In the genomic region with DNA sequence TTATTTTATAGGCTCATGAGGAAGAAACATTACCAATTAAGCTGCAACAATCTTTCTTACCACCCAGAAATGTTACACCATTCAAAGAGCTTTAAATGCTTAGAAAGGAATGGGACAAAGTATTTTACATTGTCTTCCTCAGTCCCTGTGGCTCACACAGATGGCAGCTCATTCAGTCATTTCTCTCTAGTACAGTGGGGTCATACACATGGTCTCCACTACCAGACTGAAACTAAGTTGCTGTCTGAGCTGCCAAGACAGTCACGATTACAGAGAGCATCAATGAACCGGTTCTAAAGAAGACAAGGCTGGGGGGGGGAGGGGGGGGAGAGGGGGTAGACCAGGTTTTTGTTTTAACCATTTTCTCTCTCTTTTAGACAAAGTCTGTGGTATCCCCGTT, we compare ENCODE assay signal across 37 mouse cellular contexts. TPM values are rescaled to one million over a fixed set of nuclear protein-coding genes. Genes with fewer than 3 reads are reported as not detected.
DNase-seq lines count a peak whose midpoint lies in the region; ATAC-seq lines count a peak whose summit lies in the region.
"Had no signal": no experiment of that assay in that cellular context is flagged by ENCODE, and none has a peak within 500 bp of the region (broad histone marks: within the 10 kb centered on the region; RNA-seq: fewer than 3 reads in every experiment).

No protein-coding gene starts in this region.

- H3K36me3 ChIP-seq in midbrain, embryonic 10.5 days: no peaks in the 10 kb centered on the region
- no peaks in the 10 kb centered on the region for H3K36me3 ChIP-seq in midbrain, embryonic 14.5 days (ENCODE audit: control insufficient read depth, insufficient read depth, low read length)
- no peaks in the 10 kb centered on the region for H3K36me3 ChIP-seq in liver, embryonic 13.5 days
- H3K36me3 ChIP-seq in liver, embryonic 16.5 days (ENCODE audit: control insufficient read depth, insufficient read depth): no peaks in the 10 kb centered on the region
- no peaks in the 10 kb centered on the region for H3K36me3 ChIP-seq in intestine, embryonic 15.5 days
- H3K36me3 ChIP-seq: embryonic facial prominence, embryonic 10.5 days; embryonic facial prominence, embryonic 15.5 days; hindbrain, embryonic 15.5 days; kidney, embryonic 15.5 days; limb, embryonic 12.5 days had no signal

- peak; percentile 71 for DNase-seq in heart, adult 11 months
- DNase-seq in heart, postnatal 36 days: no peak
- DNase-seq in midbrain, embryonic 10.5 days (ENCODE audit: low spot score): no peak
- DNase-seq in midbrain, embryonic 14.5 days: no peak
- DNase-seq in liver, embryonic 13.5 days: no peak
- DNase-seq: adrenal gland, postnatal 25 days; B cell, adult 2 months; cerebellum, adult 2 months; cerebellum, postnatal 25 days; gastrocnemius, adult 2 months; gastrocnemius, postnatal 36 days; heart, postnatal 14 days; kidney, adult 18-20 months; kidney, postnatal 25 days; lung, adult 18-20 months; lung, postnatal 4 days; thymus, adult 2 months; thymus, postnatal 4 days had no signal

- no peaks in the 10 kb centered on the region for H3K27me3 ChIP-seq in midbrain, embryonic 10.5 days (ENCODE audit: low read depth, poor library complexity, severe bottlenecking)
- H3K27me3 ChIP-seq in midbrain, embryonic 14.5 days (ENCODE audit: control insufficient read depth, insufficient read depth, low read length): no peaks in the 10 kb centered on the region
- no peaks in the 10 kb centered on the region for H3K27me3 ChIP-seq in liver, embryonic 13.5 days
- H3K27me3 ChIP-seq in liver, embryonic 16.5 days (ENCODE audit: control insufficient read depth, insufficient read depth, low read depth, low read length): no peaks in the 10 kb centered on the region
- H3K27me3 ChIP-seq in intestine, embryonic 15.5 days (replicated peaks): no peaks in the 10 kb centered on the region
- H3K27me3 ChIP-seq: embryonic facial prominence, embryonic 15.5 days; hindbrain, embryonic 15.5 days; kidney, embryonic 15.5 days; limb, embryonic 12.5 days; megakaryocyte, embryonic 14.5 days had no signal

- H3K9me3 ChIP-seq in midbrain, embryonic 10.5 days (replicated peaks): no peaks in the 10 kb centered on the region
- H3K9me3 ChIP-seq in midbrain, embryonic 14.5 days (ENCODE audit: control insufficient read depth, low read length): no peaks in the 10 kb centered on the region
- H3K9me3 ChIP-seq in liver, embryonic 13.5 days (replicated peaks): no peaks in the 10 kb centered on the region
- no peaks in the 10 kb centered on the region for H3K9me3 ChIP-seq in liver, embryonic 16.5 days (replicated peaks; ENCODE audit: control insufficient read depth, low read length)
- H3K9me3 ChIP-seq in intestine, embryonic 15.5 days: no peaks in the 10 kb centered on the region
- H3K9me3 ChIP-seq: embryonic facial prominence, embryonic 10.5 days; embryonic facial prominence, embryonic 15.5 days; hindbrain, embryonic 15.5 days; kidney, embryonic 15.5 days; limb, embryonic 12.5 days; megakaryocyte, embryonic 14.5 days had no signal

- H3K4me1 ChIP-seq in midbrain, embryonic 10.5 days: peaks cover 55% of the 10 kb centered on the region
- H3K4me1 ChIP-seq in midbrain, embryonic 14.5 days (ENCODE audit: control insufficient read depth, insufficient read depth, low read length): peaks cover 20% of the 10 kb centered on the region
- H3K4me1 ChIP-seq in liver, embryonic 13.5 days (replicated peaks): peaks cover 83% of the 10 kb centered on the region
- peaks cover 65% of the 10 kb centered on the region for H3K4me1 ChIP-seq in liver, embryonic 16.5 days (ENCODE audit: control insufficient read depth, low read depth, low read length)
- peaks cover 30% of the 10 kb centered on the region for H3K4me1 ChIP-seq in intestine, embryonic 15.5 days (replicated peaks)

- H3K4me2 ChIP-seq in midbrain, embryonic 14.5 days (ENCODE audit: low read length): no peak overlapping the region
- H3K4me2 ChIP-seq in liver, embryonic 13.5 days: no peak overlapping the region
- no peak overlapping the region for H3K4me2 ChIP-seq in liver, embryonic 16.5 days (ENCODE audit: low read depth, low read length)
- H3K4me2 ChIP-seq in intestine, embryonic 15.5 days (replicated peaks): no peak overlapping the region
- H3K4me2 ChIP-seq: embryonic facial prominence, embryonic 15.5 days; hindbrain, embryonic 15.5 days; kidney, embryonic 15.5 days; limb, embryonic 12.5 days had no signal

- intact Hi-C loops in heart, postnatal 36 days (cut with DNase I): no loop called here

- WGBS in midbrain, embryonic 10.5 days: 75% methylated on average over 3 of the region's 3 CpGs
- 56% methylated on average over 3 of the region's 3 CpGs for WGBS in midbrain, embryonic 14.5 days
- WGBS in liver, embryonic 13.5 days (ENCODE audit: insufficient replicate concordance): 60% methylated on average over 3 of the region's 3 CpGs
- WGBS in liver, embryonic 16.5 days (ENCODE audit: insufficient replicate concordance): 45% methylated on average over 3 of the region's 3 CpGs
- WGBS in intestine, embryonic 15.5 days: 60% methylated on average over 3 of the region's 3 CpGs

- no peak for ATAC-seq in midbrain, embryonic 14.5 days (ENCODE audit: low FRiP score, low TSS enrichment)
- no peak for ATAC-seq in liver, embryonic 13.5 days (ENCODE audit: low read depth)
- ATAC-seq in liver, embryonic 16.5 days (ENCODE audit: low read depth): no peak
- no peak for ATAC-seq in intestine, embryonic 15.5 days
- ATAC-seq: inflammation-experienced regulatory T-cells, adult 6 months; lung, postnatal 0 days had no signal

- H3K9ac ChIP-seq in midbrain, embryonic 14.5 days (replicated peaks; ENCODE audit: low read length): no peak overlapping the region
- no peak overlapping the region for H3K9ac ChIP-seq in liver, embryonic 13.5 days
- no peak overlapping the region for H3K9ac ChIP-seq in liver, embryonic 16.5 days (ENCODE audit: low read depth, low read length)
- no peak overlapping the region for H3K9ac ChIP-seq in intestine, embryonic 15.5 days
- H3K9ac ChIP-seq: embryonic facial prominence, embryonic 15.5 days; hindbrain, embryonic 15.5 days; kidney, embryonic 15.5 days; limb, embryonic 12.5 days had no signal

- peak overlapping the region; percentile 39; the same call in 1 of the 2 replicates for H3K27ac ChIP-seq in midbrain, embryonic 10.5 days (replicated peaks)
- H3K27ac ChIP-seq in midbrain, embryonic 14.5 days (replicated peaks; ENCODE audit: low read depth, low read length): no peak overlapping the region
- peak overlapping the region; percentile 95 for H3K27ac ChIP-seq in liver, embryonic 13.5 days
- H3K27ac ChIP-seq in liver, embryonic 16.5 days (ENCODE audit: low read length): peak overlapping the region; percentile 65
- no peak overlapping the region for H3K27ac ChIP-seq in intestine, embryonic 15.5 days
- H3K27ac ChIP-seq: embryonic facial prominence, embryonic 10.5 days; embryonic facial prominence, embryonic 15.5 days; gastrocnemius, adult 2 months; hindbrain, embryonic 15.5 days; kidney, embryonic 15.5 days; left cerebral cortex, adult 2 months; limb, embryonic 12.5 days had no signal

- no peak overlapping the region for H3K4me3 ChIP-seq in midbrain, embryonic 10.5 days
- no peak overlapping the region for H3K4me3 ChIP-seq in midbrain, embryonic 14.5 days (replicated peaks; ENCODE audit: low read depth, low read length)
- no peak overlapping the region for H3K4me3 ChIP-seq in liver, embryonic 13.5 days (replicated peaks)
- no peak overlapping the region for H3K4me3 ChIP-seq in liver, embryonic 16.5 days (ENCODE audit: low read depth, low read length)
- no peak overlapping the region for H3K4me3 ChIP-seq in intestine, embryonic 15.5 days (replicated peaks)
- H3K4me3 ChIP-seq: embryonic facial prominence, embryonic 10.5 days; embryonic facial prominence, embryonic 15.5 days; gastrocnemius, adult 2 months; hindbrain, embryonic 15.5 days; kidney, embryonic 15.5 days; left cerebral cortex, adult 2 months; limb, embryonic 12.5 days; megakaryocyte, embryonic 14.5 days had no signal

RNA-seq across cellular contexts. Expression of a gene that starts 15.3 kb away (rescaled TPM):
- not detected for total RNA-seq in heart, postnatal 36 days (2021)
- not detected in 2 replicates for polyA plus RNA-seq in midbrain, embryonic 10.5 days (2016; fragmentation: Nextera tagmentation; extraction: Ambion mirVana)
- polyA plus RNA-seq in midbrain, embryonic 14.5 days (2014; fragmentation: Nextera tagmentation; extraction: Ambion mirVana): not detected in 2 replicates
- polyA plus RNA-seq in liver, embryonic 13.5 days (2015; fragmentation: Nextera tagmentation; extraction: Ambion mirVana): not detected in 2 replicates
- polyA plus RNA-seq in liver, embryonic 16.5 days (2015; fragmentation: Nextera tagmentation; extraction: Ambion mirVana): not detected in 2 replicates
- not detected in 2 replicates for polyA plus RNA-seq in intestine, embryonic 15.5 days (2015; fragmentation: Nextera tagmentation; extraction: Ambion mirVana)
- total RNA-seq: adrenal gland, adult 18-20 months; adrenal gland, postnatal 25 days; gastrocnemius, adult 2 months; gastrocnemius, postnatal 36 days; heart, adult 8-10 months; heart, postnatal 14 days; layer of hippocampus, adult 18-20 months; layer of hippocampus, postnatal 10 days; left cerebral cortex, adult 2 months; left cerebral cortex, postnatal 25 days had no signal
- polyA plus RNA-seq: cerebellum, adult 2 months; embryonic facial prominence, embryonic 10.5 days; embryonic facial prominence, embryonic 15.5 days; frontal cortex, adult 2 months; heart, embryonic 14.5 days; hindbrain, embryonic 15.5 days; inflammation-experienced regulatory T-cells, adult 6 months; kidney, embryonic 15.5 days; limb, embryonic 12.5 days; lung, postnatal 0 days; neural tube, embryonic 14.5 days had no signal

RNA-seq across cellular contexts. Expression of a gene that starts 19.7 kb away (rescaled TPM):
- 10 to 100 TPM; 15.4 to 18.5 TPM for total RNA-seq in heart, postnatal 36 days (2021)
- polyA plus RNA-seq in midbrain, embryonic 10.5 days (2016; fragmentation: Nextera tagmentation; extraction: Ambion mirVana): 10.6 and 11.1 TPM in 2 replicates
- polyA plus RNA-seq in midbrain, embryonic 14.5 days (2014; fragmentation: Nextera tagmentation; extraction: Ambion mirVana): 11.4 and 15.4 TPM in 2 replicates
- 14.7 and 20.2 TPM in 2 replicates for polyA plus RNA-seq in liver, embryonic 13.5 days (2015; fragmentation: Nextera tagmentation; extraction: Ambion mirVana)
- 21.5 and 21.7 TPM in 2 replicates for polyA plus RNA-seq in liver, embryonic 16.5 days (2015; fragmentation: Nextera tagmentation; extraction: Ambion mirVana)
- 18.3 and 21.4 TPM in 2 replicates for polyA plus RNA-seq in intestine, embryonic 15.5 days (2015; fragmentation: Nextera tagmentation; extraction: Ambion mirVana)

Comparison
In these comparisons a context has a peak if more than half of its experiments do, and no peak if none do; other contexts are left out.
1. H3K27ac ChIP-seq: peak in midbrain, embryonic 10.5 days (single experiment), liver, embryonic 13.5 days (single experiment) and liver, embryonic 16.5 days (single experiment); none in midbrain, embryonic 14.5 days (single experiment) and intestine, embryonic 15.5 days (single experiment).